Mouse (Mus musculus) hematopoietic stem cell, adult 5-6 weeks (primary cell): ENCODE measurements around the gene 4933406M09Rik. TPM values are rescaled to one million over a fixed set of nuclear protein-coding genes. Genes with fewer than 3 reads are reported as not detected.
A peak's percentile ranks its signal among the peaks of the same experiment; 100 is the strongest.

ENCODE experiments used
- ATAC-seq, 2 experiments: fragments of 125-278 bp in 1 of 2; replicated peaks in 1 of 2; 2 replicates each; pipeline ENCODE4 v1.8.0; 2016 to 2017; ENCODE audit warnings: inconsistent platforms in 2 of 2, mild to moderate bottlenecking in 2 of 2, moderate number of reproducible peaks in 2 of 2, low read depth in 1 of 2, moderate TSS enrichment in 1 of 2; ENCODE audit not compliant: low FRiP score in 2 of 2, poor library complexity in 2 of 2, severe bottlenecking in 2 of 2, insufficient read depth in 1 of 2, low TSS enrichment in 1 of 2
- total RNA-seq: library from RNA; stranded (forward); fragments of 172-1452, 232-1000 nt; gene quantifications from 2 replicates; pipeline ENCODE4 v1.2.3, GENCODE M21; 2017

4933406M09Rik gene
- total RNA-seq, 1 experiment from 2014 or later: not detected

- no peak for ATAC-seq
These were observed 22.5 kb upstream of the 4933406M09Rik start for GRCm38 (mm10) chr1:134363194-134363593.

GRCm38 (mm10) chr1:134365491-134365890, 20.2 kb upstream of the 4933406M09Rik start:
- no peak for ATAC-seq

- ATAC-seq: peak in 1 of 2 experiments; percentile 66; a peak in 1 of 4 replicates
These were observed 16.9 kb upstream of the 4933406M09Rik start for GRCm38 (mm10) chr1:134368777-134369337.

GRCm38 (mm10) chr1:134374124-134374523, 11.6 kb upstream of the 4933406M09Rik start:
- ATAC-seq: no peak

- no peak for ATAC-seq
These were observed 4.7 kb upstream of the 4933406M09Rik start for GRCm38 (mm10) chr1:134381051-134381450.

- ATAC-seq: no peak; a peak in 1 of 4 replicates
These were observed 3.7 kb upstream of the 4933406M09Rik start for GRCm38 (mm10) chr1:134381795-134382625.

GRCm38 (mm10) chr1:134384581-134384980, 1.2 kb upstream of the 4933406M09Rik start:
- no peak for ATAC-seq

GRCm38 (mm10) chr1:134385176-134385575, 564 bp upstream of the 4933406M09Rik start:
- no peak for ATAC-seq

GRCm38 (mm10) chr1:134393827-134394226, 8.1 kb downstream of the 4933406M09Rik start:
- no peak for ATAC-seq

- no peak for ATAC-seq
These were observed 12.5 kb downstream of the 4933406M09Rik start for GRCm38 (mm10) chr1:134398210-134398609.

- ATAC-seq: no peak
These were observed 14.0 kb downstream of the 4933406M09Rik start for GRCm38 (mm10) chr1:134399735-134400134.

GRCm38 (mm10) chr1:134405509-134406413, 20.0 kb downstream of the 4933406M09Rik start, which contains the start of gene Cyb5r1:
Gene Cyb5r1, plus strand, starts transcription at chr1:134405559.
- peak; percentile 95 to 96 for ATAC-seq

GRCm38 (mm10) chr1:134406414-134406771, 20.7 kb downstream of the 4933406M09Rik start:
- ATAC-seq: peak; percentile 9 to 26; a peak in 1 of 4 replicates

- no peak for ATAC-seq
These were observed 22.3 kb downstream of the 4933406M09Rik start for GRCm38 (mm10) chr1:134408080-134408479.

GRCm38 (mm10) chr1:134411706-134412629, 26.2 kb downstream of the 4933406M09Rik start:
- ATAC-seq: no peak

- no peak for ATAC-seq
These were observed 28.3 kb downstream of the 4933406M09Rik start for GRCm38 (mm10) chr1:134414038-134414437.
